Mouse (Mus musculus): ENCODE data around the gene Fkbpl.

Fkbpl gene

GRCm38 (mm10) chr17:34627093-34627942, 17.2 kb upstream of the Fkbpl start:
- peak; percentile 85 for DNase-seq (ENCODE audit: low read depth, low spot score)

- DNase-seq (ENCODE audit: low read depth, low spot score) = no peak
Observed at GRCm38 (mm10) chr17:34627943-34628643, 16.5 kb upstream of the Fkbpl start, which contains the start of gene Ppt2. Gene Ppt2, minus strand, starts transcription at chr17:34628510.

DNA sequence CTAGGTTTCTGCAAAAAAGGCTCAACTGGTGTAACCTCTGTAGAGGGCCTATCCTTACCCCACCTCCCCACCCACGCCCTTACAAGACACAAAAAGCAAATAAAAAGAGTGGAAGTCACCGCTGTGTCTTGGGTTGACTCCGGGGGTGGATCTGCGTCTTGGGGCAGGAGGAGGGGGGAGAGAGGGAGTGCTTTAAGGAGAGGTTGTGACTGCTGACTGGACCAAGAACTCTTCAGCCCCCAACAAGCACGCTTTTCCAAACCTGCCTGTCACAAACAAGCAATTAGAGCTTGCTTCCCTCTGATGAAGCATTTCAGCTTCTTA, 16.0 kb upstream of the Fkbpl start:
- DNase-seq (ENCODE audit: low read depth, low spot score) = no peak

DNA sequence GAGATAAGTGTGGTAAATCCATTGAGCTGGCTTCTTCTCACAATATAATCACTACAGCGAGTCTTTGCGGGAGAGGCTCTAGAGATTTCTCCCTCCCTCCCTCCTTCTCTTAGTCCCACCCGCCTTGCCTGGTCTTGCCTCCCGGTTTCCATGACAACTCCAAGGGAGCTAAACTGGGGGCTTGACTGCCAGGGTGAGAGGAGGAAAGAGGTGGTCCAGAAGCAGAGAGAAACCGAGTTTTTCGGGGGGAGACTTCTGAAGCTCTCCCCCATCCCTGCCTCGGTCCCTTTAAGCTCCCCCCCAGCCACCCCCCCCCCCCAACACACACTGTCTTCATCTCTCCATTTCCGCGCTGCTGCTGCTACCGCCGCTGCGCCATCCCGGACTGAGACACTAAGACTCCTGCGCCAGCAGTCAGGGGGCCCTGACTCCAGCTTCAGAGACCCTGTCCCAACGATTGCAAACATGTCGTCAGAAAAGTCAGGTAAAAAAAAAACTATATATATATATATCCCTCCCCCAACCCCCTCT, 15.3 kb upstream of the Fkbpl start, which contains the start of gene Prrt1:
Gene Prrt1 (plus strand): TSS at position 313 of the 531 bp plus-strand sequence.
- peak; percentile 56 for DNase-seq (ENCODE audit: low read depth, low spot score)

- DNase-seq (ENCODE audit: low read depth, low spot score) = no peak
Observed at GRCm38 (mm10) chr17:34629796-34630603, 14.6 kb upstream of the Fkbpl start.

DNA sequence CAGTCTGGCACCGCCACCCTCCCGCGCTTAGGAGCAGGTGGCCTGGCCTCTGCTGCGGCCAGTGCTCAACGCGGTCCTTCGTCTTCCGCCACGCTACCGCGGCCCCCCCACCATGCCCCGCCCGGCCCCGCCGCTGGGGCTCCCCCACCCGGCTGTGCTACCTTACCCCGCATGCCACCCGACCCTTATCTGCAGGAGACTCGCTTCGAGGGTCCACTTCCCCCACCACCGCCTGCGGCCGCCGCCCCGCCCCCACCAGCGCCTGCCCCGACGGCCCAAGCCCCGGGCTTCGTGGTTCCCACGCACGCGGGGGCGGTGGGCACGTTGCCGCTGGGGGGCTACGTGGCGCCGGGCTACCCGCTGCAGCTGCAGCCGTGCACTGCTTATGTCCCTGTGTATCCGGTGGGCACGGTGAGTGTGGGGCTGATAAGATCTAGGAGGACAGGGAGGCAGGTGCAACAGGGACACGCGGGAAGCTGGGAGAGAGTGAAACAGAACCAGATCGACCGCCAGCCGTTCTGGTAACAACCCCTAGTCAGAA, 13.7 kb upstream of the Fkbpl start:
- no peak for DNase-seq (ENCODE audit: low read depth, low spot score)

GRCm38 (mm10) chr17:34631647-34632046, 12.9 kb upstream of the Fkbpl start:
- no peak for DNase-seq (ENCODE audit: low read depth, low spot score)

DNA sequence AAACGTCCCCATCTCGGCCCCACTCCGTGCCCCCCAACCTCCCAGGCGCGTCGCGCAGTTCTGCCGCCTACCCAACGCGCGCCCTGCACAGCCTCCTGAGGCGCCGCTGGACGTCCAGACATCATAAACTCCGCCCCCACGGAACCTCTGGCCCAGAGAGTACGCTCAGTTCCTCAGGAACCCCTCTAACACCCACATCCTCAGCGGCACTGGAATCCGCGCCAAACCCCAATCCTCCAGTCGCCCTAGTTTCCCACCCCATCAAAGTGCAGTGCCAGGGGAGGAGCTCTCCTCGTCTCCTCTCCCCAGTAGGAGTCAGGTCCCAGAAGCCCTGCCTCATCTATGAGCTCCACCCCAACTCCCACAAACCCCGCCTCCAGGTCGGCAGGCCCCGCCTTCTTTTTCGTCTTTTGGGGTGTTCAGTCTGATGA, 12.3 kb upstream of the Fkbpl start:
- peak; percentile 83 for DNase-seq (ENCODE audit: low read depth, low spot score)

DNA sequence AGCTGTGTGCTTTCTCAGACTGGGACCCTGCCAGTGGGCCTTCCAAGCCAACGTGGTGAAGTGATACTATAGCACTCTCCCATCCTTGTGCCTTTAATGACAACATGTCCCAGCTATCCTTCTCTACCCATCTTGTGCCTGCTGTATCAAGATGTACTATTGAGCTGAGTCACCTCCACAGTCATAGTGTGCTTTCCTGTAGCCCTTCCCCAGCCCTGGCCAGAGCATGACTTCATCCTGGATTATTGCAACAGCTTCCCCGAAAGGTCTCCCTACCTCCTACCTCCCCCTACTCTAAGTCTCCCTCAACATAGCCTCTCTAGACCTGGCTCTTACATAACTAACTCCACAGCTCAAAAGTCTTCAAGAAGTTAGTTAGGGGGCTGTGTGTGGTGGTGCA, 8.9 kb upstream of the Fkbpl start:
- no peak for DNase-seq (ENCODE audit: low read depth, low spot score)

- DNase-seq (ENCODE audit: low read depth, low spot score) = no peak
Observed at GRCm38 (mm10) chr17:34637459-34637858, 7.1 kb upstream of the Fkbpl start.

DNA sequence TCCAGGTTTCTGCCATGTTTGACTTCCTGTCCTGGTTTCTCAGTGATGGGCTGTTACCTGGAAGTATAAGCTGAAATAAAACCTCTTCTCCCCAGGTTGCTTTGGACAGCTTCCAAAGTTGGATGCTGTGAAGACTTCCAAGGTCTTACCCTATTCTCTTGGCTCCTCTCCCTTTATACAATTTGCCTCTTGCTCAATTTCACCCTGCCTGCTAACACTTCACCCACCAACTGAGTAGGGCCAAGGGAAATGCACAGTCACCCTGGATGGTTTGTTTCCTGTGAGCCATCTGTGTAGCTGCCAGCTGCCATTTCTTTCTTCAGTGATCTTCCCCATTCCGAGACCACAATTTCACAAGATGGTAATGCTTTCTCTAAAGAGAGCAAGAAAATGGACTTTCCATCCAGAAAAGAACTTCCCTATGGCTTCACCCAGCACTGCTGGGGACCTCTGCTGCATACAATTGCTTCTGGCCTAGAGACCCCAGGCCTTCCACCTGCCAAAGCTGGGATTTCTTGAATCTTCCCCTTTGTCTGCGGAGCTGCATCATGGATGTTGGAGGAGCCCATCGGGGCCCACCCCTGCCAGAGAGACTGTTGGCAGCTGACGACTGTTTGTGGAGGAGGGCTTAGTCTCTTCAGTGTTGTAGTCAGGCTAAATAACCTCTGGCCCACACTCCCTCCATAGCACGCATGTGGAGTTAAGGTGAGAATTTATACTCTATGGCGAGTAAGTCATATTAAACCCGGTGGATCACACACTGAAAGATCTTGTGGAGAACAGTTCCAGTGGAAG, 4.9 kb upstream of the Fkbpl start:
- no peak for DNase-seq (ENCODE audit: low read depth, low spot score)

- DNase-seq (ENCODE audit: low read depth, low spot score) = no peak
Observed at GRCm38 (mm10) chr17:34640778-34641601, 3.6 kb upstream of the Fkbpl start.

GRCm38 (mm10) chr17:34641945-34642344, 2.6 kb upstream of the Fkbpl start:
- DNase-seq (ENCODE audit: low read depth, low spot score) = no peak

DNA sequence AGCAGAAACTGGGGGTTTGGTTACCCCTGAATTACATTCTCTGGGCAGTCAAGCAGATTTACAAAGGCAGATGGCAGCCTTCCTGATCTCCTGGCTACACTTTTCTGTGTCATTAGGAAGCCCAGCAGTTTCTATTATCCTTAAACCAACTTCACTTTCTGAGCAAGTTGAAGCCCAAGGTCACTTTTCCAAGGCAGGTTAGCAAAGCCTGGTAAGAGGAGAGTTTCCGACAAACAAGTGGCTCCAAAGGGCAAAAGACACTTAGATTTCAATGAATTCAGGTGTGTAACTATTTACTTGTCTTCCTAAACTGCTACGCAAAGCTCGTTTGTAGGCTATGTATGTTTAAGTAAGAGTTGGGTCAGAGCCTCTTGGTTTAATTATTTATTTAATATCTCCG, 1.2 kb upstream of the Fkbpl start:
- no peak for DNase-seq (ENCODE audit: low read depth, low spot score)

GRCm38 (mm10) chr17:34643944-34644343, 620 bp upstream of the Fkbpl start:
- no peak for DNase-seq (ENCODE audit: low read depth, low spot score)

GRCm38 (mm10) chr17:34645256-34645829, 779 bp downstream of the Fkbpl start:
- DNase-seq (ENCODE audit: low read depth, low spot score) = peak; percentile 89

- DNase-seq (ENCODE audit: low read depth, low spot score) = no peak
Observed at GRCm38 (mm10) chr17:34645831-34646511, 1.4 kb downstream of the Fkbpl start.

DNA sequence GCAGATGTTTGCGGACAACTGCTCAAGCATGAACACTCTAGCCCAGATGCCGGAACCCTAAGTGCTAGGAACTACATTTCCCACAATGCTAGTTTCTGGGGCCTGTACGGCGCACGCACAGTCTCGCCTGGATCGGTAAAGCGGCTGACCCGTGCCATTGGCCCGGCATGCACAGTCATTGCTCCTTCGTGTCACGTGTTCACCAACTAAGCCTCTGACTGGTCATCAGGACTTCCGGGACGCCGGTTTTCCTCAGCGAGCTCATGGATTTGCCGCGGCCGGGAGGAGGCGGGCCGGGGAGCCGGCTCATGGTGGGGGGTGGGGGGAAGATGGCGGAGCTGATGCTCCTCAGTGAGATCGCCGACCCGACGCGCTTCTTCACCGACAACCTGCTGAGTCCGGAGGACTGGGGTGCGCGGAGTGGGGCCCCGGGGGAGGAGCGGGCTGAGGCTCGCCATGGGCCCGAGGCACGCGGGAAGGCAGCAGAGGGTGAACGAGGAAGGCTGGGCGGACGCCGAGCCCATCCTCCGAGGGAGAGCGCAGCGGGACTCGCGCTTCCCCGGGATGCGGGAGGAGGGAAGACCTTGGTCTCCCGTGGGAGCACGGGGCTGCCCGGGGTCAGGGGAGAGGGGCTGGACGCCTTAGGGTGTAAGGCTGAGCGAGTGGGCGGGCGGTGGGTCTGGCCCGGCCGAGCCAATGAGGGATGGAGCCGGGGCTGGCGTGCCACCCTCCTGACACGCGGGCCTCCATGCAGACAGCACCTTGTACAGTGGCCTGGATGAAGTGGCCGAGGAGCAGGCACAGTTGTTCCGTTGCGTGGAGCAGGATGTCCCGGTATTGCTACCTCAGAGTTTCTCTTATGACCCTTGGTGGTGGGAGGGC, 2.6 kb downstream of the Fkbpl start, which contains the start of gene Atf6b:
Gene Atf6b (plus strand): TSS at position 241 of the 882 bp plus-strand sequence.
- peak; percentile 99 for DNase-seq (ENCODE audit: low read depth, low spot score)

All from ZHBTc4 (cell line).